Mouse (Mus musculus): ENCODE data around the gene Rpl23a.

Rpl23a gene

GRCm38 (mm10) chr11:78167257-78167959 lies 16.0 kb downstream of the Rpl23a start:
- DNase-seq (ENCODE audit: low spot score in 2 of 2), result no peak

DNA sequence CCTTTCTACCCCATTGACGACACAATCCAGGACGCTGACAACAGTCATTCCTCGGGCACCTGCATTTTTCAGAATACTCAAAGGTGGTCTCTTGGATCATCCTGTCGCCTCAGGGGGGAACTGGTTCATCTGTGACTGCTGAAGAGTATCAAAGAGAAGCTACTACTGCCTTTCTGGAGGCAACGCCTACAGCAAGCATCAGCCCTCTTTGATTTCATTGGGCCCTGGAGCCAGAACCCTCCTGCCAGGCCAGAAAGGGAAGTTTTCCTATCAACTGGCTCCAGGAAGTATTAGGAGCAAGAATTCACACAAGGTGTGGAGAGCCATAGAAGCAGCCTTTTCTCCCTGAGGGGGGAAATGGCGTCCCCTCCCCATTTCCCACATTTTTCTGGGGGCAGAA lies 16.7 kb downstream of the Rpl23a start:
- no peak for DNase-seq (ENCODE audit: low spot score in 2 of 2)

DNA sequence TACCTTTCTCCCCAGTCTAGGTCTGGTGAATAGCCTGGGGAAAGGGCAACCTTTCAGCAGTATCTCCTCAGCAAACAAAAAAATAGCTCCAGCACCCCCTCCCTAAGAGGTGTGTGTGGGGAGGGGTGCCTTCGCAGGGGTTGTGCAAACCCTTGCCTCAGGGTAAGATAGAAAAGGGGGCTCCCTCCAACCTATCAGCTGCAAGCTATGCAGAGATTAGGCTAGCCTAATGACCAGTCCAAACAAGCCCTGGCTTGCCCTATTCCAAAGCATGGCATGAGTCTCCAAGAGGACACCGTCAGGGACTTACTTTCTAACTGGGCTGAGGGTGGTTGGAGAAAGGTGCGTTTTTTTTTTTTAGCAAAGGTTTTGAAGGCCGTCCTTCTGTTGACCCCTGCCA lies 17.2 kb downstream of the Rpl23a start:
- no peak for DNase-seq (ENCODE audit: low spot score in 2 of 2)

- DNase-seq (ENCODE audit: low spot score in 2 of 2), result no peak
Observed at GRCm38 (mm10) chr11:78165761-78166109, 17.6 kb downstream of the Rpl23a start.

DNA sequence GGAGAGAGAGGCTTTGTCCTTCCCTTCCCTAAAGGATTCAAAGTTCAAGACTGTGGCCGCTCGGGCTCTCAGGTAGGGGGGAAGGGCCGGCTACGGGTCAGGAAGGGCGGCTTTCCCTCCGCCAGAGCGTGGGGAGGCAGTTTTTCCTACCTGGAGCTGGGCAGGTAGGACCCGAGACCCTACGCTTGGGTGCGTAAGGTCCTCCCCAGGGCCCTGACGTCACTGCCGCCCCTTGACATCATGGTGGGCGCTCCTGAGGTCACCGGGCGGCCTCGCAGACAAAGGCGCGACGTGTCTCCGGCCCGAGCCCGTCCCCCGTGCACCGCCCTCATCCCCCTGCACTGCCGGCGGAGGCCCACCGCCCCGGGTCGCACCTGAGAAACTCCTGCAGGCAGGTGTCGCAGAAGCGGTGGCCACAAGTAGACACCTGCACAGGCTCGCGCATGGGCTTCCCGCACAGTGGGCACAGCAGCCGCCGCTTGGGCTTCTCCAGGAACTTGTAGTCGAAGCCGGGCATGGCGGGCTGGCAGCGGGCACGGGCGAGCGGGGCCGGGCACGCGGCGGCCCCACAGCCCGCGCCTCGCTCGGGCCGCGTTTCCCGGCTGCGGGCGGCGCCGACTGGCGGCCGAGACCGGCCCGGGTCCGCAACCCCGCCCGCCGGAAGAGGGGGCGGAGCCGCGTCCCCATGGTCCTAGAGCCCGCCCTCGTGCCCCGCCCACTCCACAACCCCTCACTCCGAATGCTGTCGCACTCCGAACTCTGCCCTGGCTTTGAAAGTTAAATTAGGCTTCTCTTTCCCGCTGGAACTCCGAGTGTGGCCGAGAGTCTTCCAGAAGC lies 18.2 kb downstream of the Rpl23a start, which contains the start of gene Traf4:
Gene Traf4, minus strand, starts transcription at position 666 of the 837 bp plus-strand sequence.
- peak; percentile 86 to 90 for DNase-seq (ENCODE audit: low spot score in 2 of 2)

- no peak for DNase-seq (ENCODE audit: low spot score in 2 of 2)
Observed at GRCm38 (mm10) chr11:78164604-78164923, 18.8 kb downstream of the Rpl23a start.

GRCm38 (mm10) chr11:78163681-78164603 lies 19.4 kb downstream of the Rpl23a start:
- peak; percentile 56 to 67 for DNase-seq (ENCODE audit: low spot score in 2 of 2)

DNA sequence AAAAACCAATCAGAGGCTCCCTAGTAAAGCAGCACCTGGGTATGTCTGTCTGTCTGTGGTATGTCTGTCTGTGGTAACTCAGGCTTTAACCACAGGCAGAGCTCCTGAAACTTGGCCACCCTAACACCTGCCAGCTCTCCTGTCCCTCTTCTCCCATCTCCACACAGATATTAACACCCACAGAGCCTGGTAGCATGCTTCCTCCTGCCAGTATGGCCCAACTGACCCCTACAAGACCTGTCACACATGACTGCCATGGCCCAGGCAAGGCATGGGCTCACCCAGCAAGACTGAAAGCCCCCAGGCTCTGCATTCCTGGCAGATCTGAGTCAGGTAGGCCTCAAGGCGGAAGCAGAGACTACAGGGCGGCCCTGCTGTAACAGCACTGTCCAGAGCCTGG lies 20.3 kb downstream of the Rpl23a start:
- peak in 1 of 2 experiments; percentile 17 for DNase-seq (ENCODE audit: low spot score in 2 of 2)

- DNase-seq (ENCODE audit: low spot score in 2 of 2), result peak; percentile 27 to 28
Observed at GRCm38 (mm10) chr11:78162504-78162903, 20.9 kb downstream of the Rpl23a start.

- DNase-seq (ENCODE audit: low spot score in 2 of 2), result no peak
Observed at GRCm38 (mm10) chr11:78161968-78162367, 21.4 kb downstream of the Rpl23a start.

DNA sequence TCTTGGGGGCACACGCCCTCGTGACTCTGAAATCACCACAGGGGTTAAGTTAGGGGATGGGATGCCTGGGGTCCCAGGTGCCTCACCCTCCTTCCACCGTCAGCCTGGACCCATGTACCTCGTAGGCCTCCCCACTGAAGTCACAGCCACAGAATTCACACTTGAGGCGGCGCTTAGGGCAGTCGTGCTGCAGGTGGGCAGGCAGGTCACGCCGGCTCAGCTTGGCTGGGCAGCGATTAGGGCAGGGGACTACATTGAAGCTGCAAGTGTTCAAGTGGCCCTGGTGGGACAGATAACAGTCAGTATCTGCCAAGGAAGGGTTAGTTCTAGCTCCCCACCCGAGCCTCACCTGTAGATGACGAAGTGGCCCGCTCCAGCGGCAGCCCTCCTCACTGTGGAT lies 22.2 kb downstream of the Rpl23a start:
- no peak for DNase-seq (ENCODE audit: low spot score in 2 of 2)

- no peak for DNase-seq (ENCODE audit: low spot score in 2 of 2)
Observed at GRCm38 (mm10) chr11:78160675-78161074, 22.7 kb downstream of the Rpl23a start.

DNA sequence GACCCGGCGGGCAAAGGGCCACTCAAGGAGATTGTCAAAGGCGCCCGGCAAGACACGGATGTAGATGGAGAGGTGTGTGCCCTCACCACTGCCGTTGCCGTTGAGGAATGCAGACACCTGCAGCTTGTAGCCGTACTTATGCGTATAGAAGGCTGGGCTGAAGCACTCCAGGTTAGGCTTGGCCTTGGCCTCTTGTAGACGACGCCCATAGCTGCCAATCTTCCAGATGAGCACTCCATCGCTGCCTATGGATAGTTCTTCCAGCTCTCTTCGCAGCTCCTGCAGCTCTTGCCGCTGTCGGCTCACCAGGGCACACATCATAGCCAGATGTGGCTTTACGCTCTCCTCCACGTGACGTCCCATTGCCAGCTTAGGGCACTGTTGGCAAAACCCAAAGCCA lies 23.2 kb downstream of the Rpl23a start:
- peak in 1 of 2 experiments; percentile 21 for DNase-seq (ENCODE audit: low spot score in 2 of 2)

GRCm38 (mm10) chr11:78159557-78159956 lies 23.8 kb downstream of the Rpl23a start:
- DNase-seq (ENCODE audit: low spot score in 2 of 2), result no peak

- DNase-seq (ENCODE audit: low spot score in 2 of 2), result peak; percentile 69 to 84
Observed at GRCm38 (mm10) chr11:78159096-78159495, 24.3 kb downstream of the Rpl23a start.

- DNase-seq (ENCODE audit: low spot score in 2 of 2), result no peak
Observed at GRCm38 (mm10) chr11:78156156-78156699, 27.2 kb downstream of the Rpl23a start.

- no peak for DNase-seq (ENCODE audit: low spot score in 2 of 2)
Observed at GRCm38 (mm10) chr11:78155674-78156073, 27.7 kb downstream of the Rpl23a start.

- no peak for DNase-seq (ENCODE audit: low spot score in 2 of 2)
Observed at GRCm38 (mm10) chr11:78153778-78154177, 29.6 kb downstream of the Rpl23a start.

DNA sequence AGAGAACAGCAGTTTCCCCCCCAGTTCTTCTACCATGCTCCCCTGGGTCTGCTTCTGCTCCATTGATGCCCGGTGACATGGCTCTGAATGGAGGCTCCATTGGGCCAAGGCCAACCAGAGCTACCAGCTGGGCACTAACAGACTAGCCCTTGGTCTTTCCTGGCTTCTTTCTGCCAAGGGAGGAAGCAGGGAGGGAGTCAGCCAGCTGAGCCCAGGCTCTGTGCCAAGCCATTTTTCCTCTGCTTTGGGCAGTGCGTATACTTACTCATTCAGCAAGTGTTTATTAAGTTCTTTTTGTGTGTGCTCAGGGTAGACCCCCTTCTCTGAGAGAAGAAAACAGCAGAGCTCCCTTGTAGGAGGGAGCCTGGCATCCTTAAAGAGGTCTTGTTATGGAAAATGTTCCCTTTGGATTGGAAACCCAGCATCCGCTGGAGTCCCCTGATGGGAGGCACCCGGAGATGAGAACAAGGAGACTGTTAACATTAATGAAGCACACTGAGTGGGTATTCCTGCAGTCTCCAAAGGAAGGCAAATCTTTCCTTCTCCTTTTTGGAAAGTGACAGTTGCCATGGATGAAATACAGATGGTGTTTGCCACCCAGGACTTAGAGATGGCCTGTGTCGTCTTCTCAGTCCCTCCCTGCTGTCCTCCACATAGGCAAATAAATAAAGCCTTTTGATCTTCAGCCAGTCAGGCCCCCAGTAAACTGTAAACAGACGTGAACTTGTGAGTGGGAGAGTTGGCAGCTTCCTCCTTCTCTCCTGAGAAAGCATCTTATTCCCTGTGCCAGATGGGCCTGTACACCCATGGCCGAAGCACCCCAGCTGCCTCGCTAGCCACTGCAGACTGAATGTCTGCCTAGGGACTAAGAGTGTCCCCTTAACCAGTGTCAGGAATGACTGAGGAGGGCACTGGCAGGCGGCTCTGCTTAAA lies 30.8 kb downstream of the Rpl23a start:
- peak in 1 of 2 experiments; percentile 25 for DNase-seq (ENCODE audit: low spot score in 2 of 2)

DNA sequence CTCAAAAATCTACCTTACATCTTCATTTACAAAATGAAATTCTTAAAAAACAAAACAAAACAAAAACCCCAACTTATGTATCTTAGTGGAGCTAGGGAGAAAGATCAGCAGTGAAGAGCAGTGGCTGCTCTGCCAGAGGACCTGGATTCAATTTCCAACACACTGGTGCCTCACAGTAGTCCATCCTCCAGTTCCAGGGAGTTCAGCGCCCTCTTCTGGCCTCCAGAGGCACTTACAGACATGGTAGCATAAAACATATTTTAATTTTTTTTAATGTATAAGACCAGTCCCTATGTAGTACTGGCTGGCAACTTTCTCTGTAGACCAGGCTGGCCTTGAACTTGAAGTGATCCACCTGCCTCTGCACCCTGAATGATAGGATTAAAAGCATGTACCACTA lies 32.2 kb downstream of the Rpl23a start:
- peak in 1 of 2 experiments; percentile 70 for DNase-seq (ENCODE audit: low spot score in 2 of 2)

Measured in spleen, postnatal 10 days (tissue).